Mouse (Mus musculus) heart, embryonic 15.5 days (tissue): Measurements from ENCODE around the gene Mapre1. TPM values are rescaled to one million over a fixed set of nuclear protein-coding genes. Genes with fewer than 3 reads are reported as not detected.

Experiments used
- polyA plus RNA-seq: library from polyadenylated mRNA; unstranded; fragments of >200 nt; fragmentation: Nextera tagmentation; extraction: Ambion mirVana; gene quantifications from 2 replicates; pipeline ENCODE4 v1.2.1, GENCODE M21; 2015

The Mapre1 gene
- polyA plus RNA-seq, 1 experiment from 2014 or later = 241 TPM

Other genes starting within 250 kb of the Mapre1 start
- gene 4930404H24Rik, start 248.5 kb upstream of the Mapre1 start, polyA plus RNA-seq = not detected in 2 replicates
- 6.9 and 10.9 TPM in 2 replicates for gene Nol4l, start 211.3 kb upstream of the Mapre1 start, polyA plus RNA-seq
- 52.4 and 57.0 TPM in 2 replicates for gene Commd7, start 108.5 kb upstream of the Mapre1 start, polyA plus RNA-seq
- 3.6 and 10.6 TPM in 2 replicates for gene Dnmt3b, start 91.8 kb upstream of the Mapre1 start, polyA plus RNA-seq
- gene Dnmt3c, start 44.6 kb upstream of the Mapre1 start, polyA plus RNA-seq = not detected in 2 replicates
- gene Efcab8, start 38.7 kb downstream of the Mapre1 start, polyA plus RNA-seq = 0.16 TPM in 1 of 2 replicates, not detected in the other
- gene Sun5, start 129.8 kb downstream of the Mapre1 start, polyA plus RNA-seq = not detected in 2 replicates
- gene Bpifb2, start 133.8 kb downstream of the Mapre1 start, polyA plus RNA-seq = not detected in 2 replicates
- gene Bpifb6, start 159.1 kb downstream of the Mapre1 start, polyA plus RNA-seq = not detected in 2 replicates
- not detected in 2 replicates for gene Bpifb3, start 177.0 kb downstream of the Mapre1 start, polyA plus RNA-seq
- gene Bpifb4, start 196.9 kb downstream of the Mapre1 start, polyA plus RNA-seq = not detected in 2 replicates
- gene Bpifa6, start 233.7 kb downstream of the Mapre1 start, polyA plus RNA-seq = not detected in 2 replicates